Mouse (Mus musculus) lung, embryonic 14.5 days (tissue): Measurements from ENCODE around the gene Gm21970. TPM values are rescaled to one million over a fixed set of nuclear protein-coding genes. Genes with fewer than 3 reads are reported as not detected.

Experiments used
- ATAC-seq: fragments of 200-750 bp; cut with Nextera tagmentation; 2 replicates; pipeline ENCODE4 v1.8.0; 2017; ENCODE audit warnings: mild to moderate bottlenecking, moderate TSS enrichment, moderate library complexity; ENCODE audit not compliant: insufficient read depth
- DNase-seq: peaks from one replicate; pipeline ENCODE4 v3.0.0-alpha.2; 2015
- H3K27ac ChIP-seq: fragments of 300-500 bp; sonication (generic); 2 replicates; pipeline ENCODE4 v1.5.1; 2014; ENCODE audit warnings: low read depth, mild to moderate bottlenecking, moderate library complexity
- H3K27me3 ChIP-seq: fragments of 300-500 bp; sonication (generic); 2 replicates; pipeline ENCODE4 v1.6.1; 2014; ENCODE audit warnings: low read length, control low read depth; ENCODE audit not compliant: insufficient read depth
- H3K36me3 ChIP-seq: fragments of 300-500 bp; sonication (generic); 2 replicates; pipeline ENCODE4 v1.6.1; 2014; ENCODE audit warnings: control low read depth; ENCODE audit not compliant: insufficient read depth
- H3K4me1 ChIP-seq: fragments of 300-500 bp; sonication (generic); 2 replicates; pipeline ENCODE4 v1.6.1; 2014; ENCODE audit warnings: antibody characterized with exemption, control low read depth; ENCODE audit not compliant: insufficient read depth
- H3K4me2 ChIP-seq: fragments of 300-500 bp; sonication (generic); 2 replicates; pipeline ENCODE4 v1.6.1; 2014; ENCODE audit warnings: mild to moderate bottlenecking
- H3K4me3 ChIP-seq: fragments of 300-500 bp; sonication (generic); 2 replicates; pipeline ENCODE4 v1.5.1; 2014; ENCODE audit warnings: low read depth, low read length
- H3K9ac ChIP-seq: fragments of 300-500 bp; sonication (generic); 2 replicates; pipeline ENCODE4 v1.6.1; 2014
- H3K9me3 ChIP-seq: fragments of 300-500 bp; sonication (generic); 2 replicates; pipeline ENCODE4 v1.6.1; 2016; ENCODE audit warnings: low read depth, low read length, control low read depth
- CTCF ChIP-seq: IDR thresholded peaks from 2 replicates; pipeline ENCODE4 v1.5.1; 2016; ENCODE audit warnings: antibody characterized with exemption, low read depth
- WGBS: fragments of 180-500 bp; shearing (Covaris S2); extraction: QIAGEN DNeasy Blood & Tissue Kit; methylation state at CpG from one replicate; pipeline ENCODE4 v1.1.7; 2014; 5-methylcytosine and 5-hydroxymethylcytosine counted together
- polyA plus RNA-seq: library from polyadenylated mRNA; unstranded; fragments of >200 nt; fragmentation: Nextera tagmentation; extraction: Ambion mirVana; gene quantifications from 2 replicates; pipeline ENCODE4 v1.2.1, GENCODE M21; 2014

Gene Gm21970
- polyA plus RNA-seq, 1 experiment from 2014 or later = 0.47 TPM

GRCm38 (mm10) chr16:91359531-91359930 lies 32.0 kb upstream of the Gm21970 start:
- no peak for ATAC-seq
- H3K27ac ChIP-seq = no peak overlapping the region
- no peak for TF ChIP-seq CTCF
- WGBS = 85% methylated on average over 13 of the region's 13 CpGs
- no peak for DNase-seq
- no peak overlapping the region for H3K9ac ChIP-seq
- H3K36me3 ChIP-seq = no peaks in the 10 kb centered on the region
- H3K4me3 ChIP-seq = no peak overlapping the region
- H3K9me3 ChIP-seq = no peaks in the 10 kb centered on the region
- H3K4me1 ChIP-seq = peaks cover 8% of the 10 kb centered on the region
- no peaks in the 10 kb centered on the region for H3K27me3 ChIP-seq
- no peak overlapping the region for H3K4me2 ChIP-seq

GRCm38 (mm10) chr16:91360162-91360561 lies 31.4 kb upstream of the Gm21970 start:
- DNase-seq = no peak
- Histone ChIP-seq H3K36me3 (no peaks in the 10 kb centered on the region), H3K9ac (no peak overlapping the region), H3K9me3 (no peaks in the 10 kb centered on the region), H3K4me2 (no peak overlapping the region), H3K4me1 (peaks cover 8% of the 10 kb centered on the region), H3K4me3 (no peak overlapping the region), H3K27ac (no peak overlapping the region), H3K27me3 (no peaks in the 10 kb centered on the region)
- ATAC-seq = no peak
- 55% methylated on average over 3 of the region's 3 CpGs for WGBS
- no peak for TF ChIP-seq CTCF

DNA sequence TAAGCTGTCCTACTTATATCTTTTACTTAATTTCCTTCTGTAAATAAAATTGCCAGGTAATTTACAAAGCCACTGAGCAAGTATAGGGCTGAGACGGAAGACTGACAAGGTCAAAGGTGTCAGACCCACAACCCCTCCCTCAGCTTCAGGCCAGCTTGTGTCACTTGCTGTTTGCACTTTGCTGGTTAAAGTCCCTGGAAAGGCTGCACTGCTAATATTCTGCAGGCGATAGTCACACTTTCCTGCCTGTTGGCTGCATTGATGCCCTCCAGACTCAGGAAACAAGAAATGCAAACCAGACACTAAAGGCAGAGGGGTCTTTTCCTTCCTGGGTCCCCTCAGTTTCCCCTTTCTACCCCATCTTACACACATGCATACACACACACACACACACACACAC lies 29.5 kb upstream of the Gm21970 start:
- Histone ChIP-seq H3K9me3 (no peaks in the 10 kb centered on the region), H3K4me1 (peaks cover 8% of the 10 kb centered on the region), H3K27ac (peak overlapping the region; percentile 74; the same call in 1 of the 2 replicates), H3K4me3 (no peak overlapping the region), H3K4me2 (no peak overlapping the region; the same call in 1 of the 2 replicates), H3K36me3 (no peaks in the 10 kb centered on the region), H3K9ac (no peak overlapping the region), H3K27me3 (no peaks in the 10 kb centered on the region)
- DNase-seq (no peak), ATAC-seq (no peak)
- no peak for TF ChIP-seq CTCF
- WGBS = 54% methylated on average over 2 of the region's 2 CpGs

DNA sequence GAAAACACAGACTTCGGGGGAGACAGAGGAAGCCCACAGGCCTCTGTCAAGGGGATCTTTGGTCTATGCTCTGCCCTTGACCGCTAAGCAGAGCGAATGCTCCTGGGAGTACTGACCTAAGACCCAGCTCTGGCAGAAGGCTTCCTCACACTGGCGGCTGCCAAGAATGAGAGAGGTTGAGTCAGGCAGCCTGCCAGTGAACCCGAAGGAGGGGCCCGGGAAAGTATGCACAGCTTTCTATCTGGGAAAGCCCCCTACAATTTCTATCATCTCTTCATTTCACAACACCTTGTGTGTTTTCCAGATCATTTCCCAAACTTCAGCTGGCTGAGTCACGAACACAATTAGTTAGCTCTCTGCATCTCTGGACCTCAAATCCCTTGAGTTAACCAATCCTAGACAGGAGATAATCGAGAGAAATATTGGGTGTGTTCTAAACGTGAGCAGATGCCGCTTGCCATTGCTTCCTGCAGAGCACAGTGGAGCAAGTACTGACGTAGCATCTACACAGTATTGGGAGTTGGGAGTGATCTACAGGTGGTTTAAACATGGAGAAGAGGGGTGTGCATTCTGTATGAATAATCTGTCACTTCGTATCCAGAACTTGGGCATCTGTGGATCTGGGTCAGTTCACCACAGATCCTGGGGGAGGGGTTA lies 28.8 kb upstream of the Gm21970 start:
- H3K9ac ChIP-seq = no peak overlapping the region
- TF ChIP-seq CTCF = no peak
- peaks cover 3% of the 10 kb centered on the region; the same call in 1 of the 2 replicates for H3K9me3 ChIP-seq
- peak; percentile 81 for DNase-seq
- no peaks in the 10 kb centered on the region for H3K36me3 ChIP-seq
- peaks cover 8% of the 10 kb centered on the region for H3K4me1 ChIP-seq
- H3K27me3 ChIP-seq = no peaks in the 10 kb centered on the region
- peak overlapping the region; percentile 23 for H3K4me2 ChIP-seq
- peak; percentile 63; the same call in 1 of the 2 replicates for ATAC-seq
- 33% methylated on average over 12 of the region's 12 CpGs for WGBS
- peak overlapping the region; percentile 74 for H3K27ac ChIP-seq
- H3K4me3 ChIP-seq = no peak overlapping the region

DNA sequence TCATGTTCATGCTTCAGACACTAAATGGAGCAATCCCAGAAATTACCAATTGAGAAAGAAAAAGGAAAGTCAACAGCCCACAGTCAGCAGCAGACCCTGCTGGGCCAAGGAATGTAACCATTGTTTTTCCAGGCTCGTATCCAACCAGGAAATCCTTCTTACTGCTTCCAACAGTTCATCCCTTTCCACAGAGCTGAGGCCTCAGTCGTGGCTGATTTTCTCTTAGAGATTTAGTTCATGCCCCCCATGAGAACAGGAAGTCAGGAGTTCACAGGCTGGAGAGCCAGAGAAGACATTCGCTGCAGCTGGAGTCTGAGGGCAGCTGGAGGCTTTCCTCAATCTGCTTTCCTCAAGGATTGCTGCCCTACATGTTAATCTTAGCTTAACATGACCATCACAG lies 28.0 kb upstream of the Gm21970 start:
- H3K4me2 ChIP-seq = peak overlapping the region; percentile 23; the same call in 1 of the 2 replicates

GRCm38 (mm10) chr16:91366567-91366966 lies 25.0 kb upstream of the Gm21970 start:
- no peak for ATAC-seq
- H3K27ac ChIP-seq = no peak overlapping the region
- TF ChIP-seq CTCF = no peak

More for the DNA sequence above, 28.0 kb upstream of the Gm21970 start:
- TF ChIP-seq CTCF = no peak
- Histone ChIP-seq H3K4me3 (no peak overlapping the region), H3K4me1 (peaks cover 8% of the 10 kb centered on the region), H3K36me3 (no peaks in the 10 kb centered on the region), H3K27ac (peak overlapping the region; percentile 74), H3K27me3 (no peaks in the 10 kb centered on the region), H3K9me3 (peaks cover 9% of the 10 kb centered on the region; the same call in 1 of the 2 replicates), H3K9ac (no peak overlapping the region)
- DNase-seq (peak; percentile 85), ATAC-seq (peak; percentile 67)
- WGBS = 9% methylated on average over 3 of the region's 3 CpGs

GRCm38 (mm10) chr16:91367066-91367465 lies 24.5 kb upstream of the Gm21970 start:
- Histone ChIP-seq H3K4me1 (peaks cover 8% of the 10 kb centered on the region; the same call in 1 of the 2 replicates), H3K4me3 (no peak overlapping the region), H3K36me3 (no peaks in the 10 kb centered on the region), H3K4me2 (no peak overlapping the region), H3K27ac (no peak overlapping the region), H3K27me3 (no peaks in the 10 kb centered on the region), H3K9me3 (peaks cover 9% of the 10 kb centered on the region; the same call in 1 of the 2 replicates), H3K9ac (no peak overlapping the region)
- 80% methylated on average over 2 of the region's 2 CpGs for WGBS
- TF ChIP-seq CTCF = no peak
- DNase-seq (no peak), ATAC-seq (no peak)

More at GRCm38 (mm10) chr16:91366567-91366966, 25.0 kb upstream of the Gm21970 start:
- Histone ChIP-seq H3K9me3 (peaks cover 9% of the 10 kb centered on the region; the same call in 1 of the 2 replicates), H3K9ac (no peak overlapping the region), H3K27me3 (no peaks in the 10 kb centered on the region), H3K4me2 (no peak overlapping the region), H3K36me3 (no peaks in the 10 kb centered on the region), H3K4me1 (peaks cover 8% of the 10 kb centered on the region; the same call in 1 of the 2 replicates), H3K4me3 (no peak overlapping the region)
- DNase-seq = no peak
